Mouse (Mus musculus): Measurements from ENCODE around the gene Cyp4a30b. TPM values are rescaled to one million over a fixed set of nuclear protein-coding genes. Genes with fewer than 3 reads are reported as not detected.
"Not testable (repeated sequence)": the region's sequence is repeated elsewhere in the genome, so short reads cannot be mapped to it uniquely, and the experiment has no call there.

Cyp4a30b gene
- not detected in 2 replicates for polyA plus RNA-seq (2015; fragmentation: Nextera tagmentation; extraction: Ambion mirVana)

DNA sequence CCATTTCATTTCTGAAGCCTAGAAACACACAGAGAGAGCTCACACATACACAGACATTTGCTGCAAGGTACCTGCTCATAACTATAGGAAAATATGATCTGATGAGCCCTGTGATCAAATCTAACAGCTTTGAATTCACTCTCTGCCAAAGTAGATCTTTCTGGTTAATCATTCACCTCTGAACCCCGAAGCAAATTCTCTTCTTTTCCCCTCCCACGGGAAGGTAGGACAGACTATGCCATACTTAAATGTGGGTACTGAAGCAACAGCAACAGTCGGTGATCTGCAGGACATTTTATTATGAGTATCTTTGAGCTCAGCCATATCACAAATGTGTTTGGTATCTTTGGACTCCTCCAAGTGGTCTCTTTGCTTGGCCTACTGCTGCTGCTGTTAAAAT is at the start of gene Cyp4a30b:
TSS of gene Cyp4a30b (plus strand) at position 301 of the 400 bp plus-strand sequence.
- no peak within 1 kb of the TSS for H3K4me3 ChIP-seq
- no peak within 1 kb of the TSS for H3K4me2 ChIP-seq (replicated peaks)
- no peak for ATAC-seq (ENCODE audit: low FRiP score, low read depth)
- 78% methylated on average over 3 of the region's 3 CpGs for WGBS
- H3K27me3 ChIP-seq: no peaks in the 10 kb centered on the region
- H3K9ac ChIP-seq: no peak within 1 kb of the TSS
- H3K36me3 ChIP-seq: no peaks in the 10 kb centered on the region
- H3K27ac ChIP-seq: no peak within 1 kb of the TSS
- H3K4me1 ChIP-seq: no peaks in the 10 kb centered on the region
- no peaks in the 10 kb centered on the region for H3K9me3 ChIP-seq

DNA sequence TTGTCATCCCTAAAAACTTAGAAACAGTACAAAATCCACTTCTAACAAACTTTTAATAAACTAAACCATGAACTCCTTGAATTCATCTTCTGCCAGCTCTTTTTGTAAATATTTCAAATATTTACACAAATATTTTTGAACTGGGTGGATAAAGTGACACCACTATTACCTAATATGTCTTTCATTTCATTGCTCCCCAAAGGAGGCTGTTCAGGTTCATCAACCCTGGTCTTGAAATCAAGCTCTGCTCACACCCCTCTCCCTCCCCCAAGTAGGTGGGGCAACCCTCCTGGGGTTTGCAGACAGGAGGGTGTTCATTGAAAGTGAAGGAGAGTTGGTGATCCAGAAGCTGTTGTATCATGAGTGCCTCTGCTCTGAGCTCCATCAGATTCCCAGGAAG is 41.1 kb upstream of the Cyp4a30b start, which contains the start of gene Cyp4a12b:
TSS of gene Cyp4a12b (plus strand) at position 301 of the 400 bp plus-strand sequence.
- ATAC-seq (ENCODE audit: low FRiP score, low read depth); H3K27ac ChIP-seq; H3K4me3 ChIP-seq: not testable (repeated sequence)

DNA sequence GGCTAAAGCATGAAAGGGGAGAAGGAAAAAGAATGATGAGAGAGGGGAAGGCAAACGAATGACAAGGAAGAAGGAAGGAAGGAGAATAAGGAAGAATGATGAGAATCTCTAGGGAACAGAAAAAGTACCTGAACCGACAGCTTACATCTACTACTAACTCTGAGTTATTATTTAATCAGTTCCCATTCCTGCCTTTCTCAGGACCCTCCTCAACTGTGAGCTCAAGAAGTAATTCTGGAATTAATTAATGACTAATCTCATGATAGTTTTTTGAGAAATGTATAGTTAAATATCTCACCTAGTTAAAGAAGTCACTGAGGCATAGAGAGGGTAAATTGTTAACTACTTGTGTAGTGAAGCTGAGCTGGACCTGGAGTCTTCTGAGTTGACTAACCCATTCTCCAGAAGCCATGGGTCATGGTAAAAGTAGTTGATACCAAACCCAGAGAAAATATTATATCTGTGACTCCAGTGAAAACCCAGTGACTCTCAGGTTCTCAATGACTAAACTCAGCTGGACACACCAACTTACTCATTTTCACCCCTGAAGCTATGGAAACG is 1.7 kb upstream of the Cyp4a30b start:
- Histone ChIP-seq H3K27ac (no peak overlapping the region), H3K27me3 (no peaks in the 10 kb centered on the region), H3K36me3 (no peaks in the 10 kb centered on the region), H3K9me3 (no peaks in the 10 kb centered on the region), H3K9ac (no peak overlapping the region), H3K4me1 (no peaks in the 10 kb centered on the region), H3K4me3 (no peak overlapping the region), H3K4me2 (replicated peaks) (no peak overlapping the region)
- ATAC-seq (ENCODE audit: low FRiP score, low read depth): no peak
- 73% methylated on average over 3 of the region's 3 CpGs for WGBS

More for the DNA sequence above, 41.1 kb upstream of the Cyp4a30b start, which contains the start of gene Cyp4a12b:
- not testable (repeated sequence) for H3K27me3 ChIP-seq; H3K4me2 ChIP-seq (replicated peaks); H3K4me1 ChIP-seq; H3K9me3 ChIP-seq; H3K9ac ChIP-seq; H3K36me3 ChIP-seq

GRCm38 (mm10) chr4:115473585-115473984 is 21.2 kb downstream of the Cyp4a30b start:
- H3K9ac ChIP-seq; H3K36me3 ChIP-seq; H3K4me1 ChIP-seq; H3K27ac ChIP-seq; H3K4me3 ChIP-seq; ATAC-seq (ENCODE audit: low FRiP score, low read depth); H3K9me3 ChIP-seq; H3K4me2 ChIP-seq (replicated peaks); H3K27me3 ChIP-seq: not testable (repeated sequence)
- WGBS: 70% methylated on average over 3 of the region's 3 CpGs

DNA sequence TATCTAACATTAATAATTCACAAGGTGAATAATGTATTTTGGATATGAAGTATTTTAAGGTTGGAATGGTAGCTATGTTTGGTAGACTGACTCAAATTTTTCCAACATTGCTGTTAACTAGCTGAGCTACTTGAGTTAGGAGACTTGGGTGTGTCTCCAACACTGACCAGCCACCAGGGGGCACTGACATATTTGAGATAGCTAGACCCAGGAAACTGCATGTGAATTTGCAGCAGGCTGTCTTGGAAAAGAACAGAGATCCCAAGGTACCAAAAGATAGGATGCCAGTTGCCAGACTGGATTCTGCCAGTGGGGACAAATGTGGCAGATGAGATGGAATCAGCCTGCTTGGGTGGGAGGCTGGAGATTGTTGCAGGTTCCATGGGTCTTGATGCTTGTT is 23.6 kb downstream of the Cyp4a30b start:
- H3K9me3 ChIP-seq; H3K4me3 ChIP-seq; H3K27ac ChIP-seq; H3K36me3 ChIP-seq; ATAC-seq (ENCODE audit: low FRiP score, low read depth); H3K4me1 ChIP-seq; H3K9ac ChIP-seq; H3K27me3 ChIP-seq; H3K4me2 ChIP-seq (replicated peaks): not testable (repeated sequence)

DNA sequence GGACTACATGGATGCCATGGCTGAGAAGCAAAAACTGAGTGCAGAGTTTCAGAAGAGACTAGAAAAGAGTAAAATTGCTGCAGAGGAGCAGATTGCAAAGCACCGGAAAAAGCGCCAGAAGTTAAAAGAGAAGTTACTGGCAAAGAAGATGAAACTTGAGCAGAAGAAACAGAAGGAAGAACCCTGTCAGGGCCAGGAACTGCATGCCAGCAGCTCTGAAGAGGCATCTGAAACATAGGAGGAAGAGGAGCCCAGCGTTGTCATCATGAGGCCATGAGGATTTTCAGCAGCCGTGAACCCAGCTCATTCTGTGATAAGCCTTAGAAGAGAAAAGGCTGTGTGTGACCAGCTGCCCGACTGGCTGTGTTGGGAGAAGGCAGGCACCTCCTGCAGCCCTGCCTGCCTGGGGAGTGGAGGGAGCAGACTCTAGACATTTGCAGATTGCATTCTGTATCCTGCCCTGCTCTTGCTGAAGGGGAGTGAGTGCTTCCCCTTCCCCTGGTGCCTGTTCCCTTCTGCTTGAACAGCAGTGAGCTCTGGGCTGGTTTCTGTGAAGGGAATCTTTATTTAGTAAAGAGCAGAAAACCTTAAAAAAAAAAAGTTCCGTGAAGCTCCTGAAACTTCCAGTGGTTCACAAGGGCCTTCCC is 28.7 kb downstream of the Cyp4a30b start:
- Histone ChIP-seq H3K27ac (no peak overlapping the region), H3K27me3 (no peaks in the 10 kb centered on the region), H3K4me1 (no peaks in the 10 kb centered on the region), H3K4me2 (replicated peaks) (no peak overlapping the region), H3K4me3 (no peak overlapping the region), H3K9me3 (no peaks in the 10 kb centered on the region), H3K36me3 (no peaks in the 10 kb centered on the region), H3K9ac (no peak overlapping the region)
- 72% methylated on average over 6 of the region's 6 CpGs for WGBS
- no peak for ATAC-seq (ENCODE audit: low FRiP score, low read depth)

- Histone ChIP-seq H3K4me1 (no peaks in the 10 kb centered on the region), H3K27me3 (no peaks in the 10 kb centered on the region), H3K9ac (no peak within 1 kb of the TSS), H3K36me3 (no peaks in the 10 kb centered on the region), H3K4me3 (no peak within 1 kb of the TSS), H3K4me2 (replicated peaks) (no peak within 1 kb of the TSS), H3K9me3 (no peaks in the 10 kb centered on the region), H3K27ac (no peak within 1 kb of the TSS)
- 84% methylated on average over 1 of the region's 1 CpGs for WGBS
- no peak for ATAC-seq (ENCODE audit: low FRiP score, low read depth)
Observed at GRCm38 (mm10) chr4:115496001-115496400, 43.6 kb downstream of the Cyp4a30b start, which contains the start of gene Cyp4a14. Cyp4a14 (minus strand) TSS chr4:115496142.

- Histone ChIP-seq H3K36me3 (no peaks in the 10 kb centered on the region), H3K4me1 (no peaks in the 10 kb centered on the region), H3K27me3 (no peaks in the 10 kb centered on the region), H3K4me2 (replicated peaks) (no peak overlapping the region), H3K27ac (no peak overlapping the region), H3K4me3 (no peak overlapping the region), H3K9me3 (no peaks in the 10 kb centered on the region), H3K9ac (no peak overlapping the region)
- WGBS: 86% methylated on average over 3 of the region's 3 CpGs
- ATAC-seq (ENCODE audit: low FRiP score, low read depth): no peak
Observed at GRCm38 (mm10) chr4:115497466-115497865, 45.1 kb downstream of the Cyp4a30b start.

DNA sequence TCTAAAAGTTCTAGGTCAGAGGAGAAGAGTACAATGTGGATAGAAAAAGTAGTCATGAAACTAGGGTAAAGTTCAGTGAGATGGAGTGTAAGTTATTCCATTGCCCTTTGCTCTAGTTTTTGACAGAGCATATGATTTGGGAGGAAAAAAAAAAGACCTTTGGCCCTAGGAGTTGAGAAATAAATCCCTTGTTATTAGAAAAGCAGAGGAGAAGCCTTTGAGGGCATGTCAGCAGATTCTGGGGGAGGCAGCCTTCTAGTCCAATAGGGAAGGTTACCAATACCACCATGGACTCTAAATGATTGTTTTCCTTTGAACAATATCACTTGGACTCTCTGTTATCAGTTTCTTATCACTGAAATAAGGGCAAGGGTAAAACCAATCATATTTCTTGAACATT is 61.6 kb downstream of the Cyp4a30b start:
- not testable (repeated sequence) for H3K9me3 ChIP-seq; H3K9ac ChIP-seq; H3K4me2 ChIP-seq (replicated peaks); H3K27me3 ChIP-seq; H3K36me3 ChIP-seq; H3K27ac ChIP-seq; H3K4me3 ChIP-seq; H3K4me1 ChIP-seq; ATAC-seq (ENCODE audit: low FRiP score, low read depth)

- 80% methylated on average over 5 of the region's 5 CpGs for WGBS
- H3K4me2 ChIP-seq (replicated peaks); H3K36me3 ChIP-seq; H3K4me3 ChIP-seq; H3K9ac ChIP-seq; H3K27me3 ChIP-seq; H3K9me3 ChIP-seq; H3K4me1 ChIP-seq; H3K27ac ChIP-seq; ATAC-seq (ENCODE audit: low FRiP score, low read depth): not testable (repeated sequence)
Observed at GRCm38 (mm10) chr4:115518000-115518399, 65.6 kb downstream of the Cyp4a30b start, which contains the start of gene Cyp4a10. Cyp4a10 (plus strand) TSS chr4:115518264.

GRCm38 (mm10) chr4:115519444-115519843 is 67.0 kb downstream of the Cyp4a30b start:
- H3K9me3 ChIP-seq: no peaks in the 10 kb centered on the region
- H3K36me3 ChIP-seq: no peaks in the 10 kb centered on the region
- no peak for ATAC-seq (ENCODE audit: low FRiP score, low read depth)
- H3K27ac ChIP-seq: no peak overlapping the region
- H3K4me2 ChIP-seq (replicated peaks): no peak overlapping the region
- H3K4me1 ChIP-seq: no peaks in the 10 kb centered on the region
- H3K9ac ChIP-seq: no peak overlapping the region
- H3K4me3 ChIP-seq: no peak overlapping the region
- WGBS: 76% methylated on average over 4 of the region's 4 CpGs
- H3K27me3 ChIP-seq: no peaks in the 10 kb centered on the region
